Mouse (Mus musculus): ENCODE data around the gene Polr3b. TPM values are rescaled to one million over a fixed set of nuclear protein-coding genes. Genes with fewer than 3 reads are reported as not detected.

Gene Polr3b
- total RNA-seq, 2 experiments from 2014 or later, result 15.7 to 16.0 TPM

GRCm38 (mm10) chr10:84758483-84759431, 136.7 kb downstream of the Polr3b start:
- DNase-seq (ENCODE audit: low spot score in 2 of 2), result no peak

GRCm38 (mm10) chr10:84759511-84760117, 137.5 kb downstream of the Polr3b start:
- no peak for DNase-seq (ENCODE audit: low spot score in 2 of 2)

- no peak for DNase-seq (ENCODE audit: low spot score in 2 of 2)
These were observed 138.3 kb downstream of the Polr3b start for GRCm38 (mm10) chr10:84760118-84761111.

- DNase-seq (ENCODE audit: low spot score in 2 of 2), result no peak
These were observed 146.7 kb downstream of the Polr3b start for GRCm38 (mm10) chr10:84768766-84769165.

- peak in 1 of 2 experiments; percentile 63 for DNase-seq (ENCODE audit: low spot score in 2 of 2)
These were observed 150.5 kb downstream of the Polr3b start for GRCm38 (mm10) chr10:84772380-84773130.

- DNase-seq (ENCODE audit: low spot score in 2 of 2), result no peak
These were observed 151.8 kb downstream of the Polr3b start for GRCm38 (mm10) chr10:84773889-84774288.

- DNase-seq (ENCODE audit: low spot score in 2 of 2), result no peak
These were observed 152.5 kb downstream of the Polr3b start for GRCm38 (mm10) chr10:84774573-84774972.

Other genes starting within 250 kb of the Polr3b start
- 10 to 100 TPM; 62.7 to 66.4 TPM for gene Nuak1, start 181.7 kb upstream of the Polr3b start, total RNA-seq (2021)
- gene Ckap4, start 88.2 kb upstream of the Polr3b start, total RNA-seq (2021), result 10 to 100 TPM; 18.7 to 19.9 TPM
- gene Tcp11l2, start 45.7 kb upstream of the Polr3b start, total RNA-seq (2021), result 10 to 100 TPM; 24.7 to 30.3 TPM
- 10 to 100 TPM in 1 of 2 experiments, 1 to 10 TPM in 1; 9.2 to 12.6 TPM for gene Rfx4, start 133.8 kb downstream of the Polr3b start, total RNA-seq (2021)